Mouse (Mus musculus) liver, adult 2 months (tissue): ENCODE measurements around the gene Fut9. TPM values are rescaled to one million over a fixed set of nuclear protein-coding genes. Genes with fewer than 3 reads are reported as not detected.

ENCODE experiments used
- DNase-seq: peaks from one replicate; pipeline ENCODE4 v3.0.0-alpha.2; 2011; ENCODE audit warnings: low read depth, low spot score; ENCODE audit errors: extremely low read depth
- H3K27ac ChIP-seq: fragments of 200-500 bp; replicated peaks from 2 replicates; pipeline ENCODE4 v1.5.1; 2012; ENCODE audit warnings: low read depth, mild to moderate bottlenecking, control low read depth, inconsistent platforms, low read length; ENCODE audit not compliant: insufficient read depth
- H3K27me3 ChIP-seq: fragments of 200-500 bp; 2 replicates; pipeline ENCODE4 v1.6.1; 2012; ENCODE audit warnings: mild to moderate bottlenecking, moderate library complexity, low read length, inconsistent platforms; ENCODE audit not compliant: control insufficient read depth, insufficient read depth
- H3K36me3 ChIP-seq: fragments of 200-500 bp; 2 replicates; pipeline ENCODE4 v1.6.1; 2012; ENCODE audit warnings: low read length, inconsistent platforms; ENCODE audit not compliant: control insufficient read depth, insufficient read depth
- H3K4me1 ChIP-seq: fragments of 200-500 bp; 2 replicates; pipeline ENCODE4 v1.6.1; 2011; ENCODE audit warnings: low read length; ENCODE audit not compliant: control insufficient read depth, insufficient read depth
- H3K4me3 ChIP-seq: fragments of 200-500 bp; 2 replicates; pipeline ENCODE4 v1.5.1; 2011; ENCODE audit warnings: low read depth, mild to moderate bottlenecking, control low read depth, low read length, moderate library complexity; ENCODE audit not compliant: insufficient read depth
- H3K79me2 ChIP-seq: fragments of 200-500 bp; 2 replicates; pipeline ENCODE4 v1.6.1; 2012; ENCODE audit warnings: inconsistent platforms, mild to moderate bottlenecking, low read length, moderate library complexity; ENCODE audit not compliant: control insufficient read depth, insufficient read depth
- H3K9ac ChIP-seq: fragments of 200-500 bp; 2 replicates; pipeline ENCODE4 v1.6.1; 2012; ENCODE audit warnings: low read depth, mild to moderate bottlenecking, control low read depth, inconsistent platforms, low read length
- CTCF ChIP-seq: fragments of 200-500 bp; IDR thresholded peaks from 2 replicates; pipeline ENCODE4 v1.5.1; 2011; ENCODE audit warnings: low read depth, low read length, control low read depth
- POLR2A ChIP-seq: fragments of 200-500 bp; IDR thresholded peaks from 2 replicates; pipeline ENCODE4 v1.6.1; 2011; ENCODE audit warnings: low read length, control low read depth; ENCODE audit not compliant: insufficient read depth; ENCODE audit errors: extremely low read depth
- WGBS: fragments of 180-500 bp; shearing (Covaris S2); methylation state at CpG from one replicate; pipeline ENCODE4 v1.1.7; 2018; 5-methylcytosine and 5-hydroxymethylcytosine counted together
- polyA plus RNA-seq: library from polyadenylated mRNA; depleted of rRNA; stranded (reverse); fragments of >200 nt; gene quantifications from 2 replicates; pipeline ENCODE4 v1.2.3, GENCODE M21; 2012
- total RNA-seq: library from RNA; depleted of rRNA; stranded (reverse); fragments of >200 nt; gene quantifications from 2 replicates; pipeline ENCODE4 v1.2.3, GENCODE M21; 2014

Gene Fut9
- total and polyA plus RNA-seq, 2 experiments, result not detected

GRCm38 (mm10) chr4:25799051-25799475, 981 bp downstream of the Fut9 start:
- Histone ChIP-seq H3K27me3 (peaks cover 6% of the 10 kb centered on the region; the same call in 1 of the 2 replicates), H3K4me1 (no peaks in the 10 kb centered on the region), H3K9ac (no peak overlapping the region), H3K79me2 (no peaks in the 10 kb centered on the region), H3K4me3 (no peak overlapping the region), H3K27ac (no peak overlapping the region), H3K36me3 (no peaks in the 10 kb centered on the region)
- WGBS, result 2% methylated on average over 7 of the region's 7 CpGs
- TF ChIP-seq POLR2A (no peak), CTCF (no peak)
- no peak for DNase-seq

GRCm38 (mm10) chr4:25798412-25798811, 1.6 kb downstream of the Fut9 start:
- no peaks in the 10 kb centered on the region for H3K36me3 ChIP-seq
- H3K9ac ChIP-seq, result no peak overlapping the region
- no peak for TF ChIP-seq CTCF
- no peak for TF ChIP-seq POLR2A
- no peak overlapping the region for H3K27ac ChIP-seq
- H3K27me3 ChIP-seq, result peaks cover 6% of the 10 kb centered on the region; the same call in 1 of the 2 replicates
- H3K79me2 ChIP-seq, result no peaks in the 10 kb centered on the region
- H3K4me1 ChIP-seq, result no peaks in the 10 kb centered on the region
- DNase-seq, result no peak
- H3K4me3 ChIP-seq, result no peak overlapping the region
- 29% methylated on average over 10 of the region's 10 CpGs for WGBS

- Histone ChIP-seq H3K27me3 (peaks cover 6% of the 10 kb centered on the region; the same call in 1 of the 2 replicates), H3K79me2 (no peaks in the 10 kb centered on the region), H3K4me1 (no peaks in the 10 kb centered on the region), H3K4me3 (no peak overlapping the region), H3K9ac (no peak overlapping the region), H3K27ac (no peak overlapping the region), H3K36me3 (no peaks in the 10 kb centered on the region)
- 44% methylated on average over 3 of the region's 3 CpGs for WGBS
- DNase-seq, result no peak
- no peak for TF ChIP-seq POLR2A
- TF ChIP-seq CTCF, result no peak
Measured at GRCm38 (mm10) chr4:25796149-25796548, 3.9 kb downstream of the Fut9 start.

GRCm38 (mm10) chr4:25785276-25785675, 14.8 kb downstream of the Fut9 start:
- no peak for TF ChIP-seq CTCF
- TF ChIP-seq POLR2A, result no peak
- H3K36me3 ChIP-seq, result no peaks in the 10 kb centered on the region
- H3K79me2 ChIP-seq, result no peaks in the 10 kb centered on the region
- H3K4me1 ChIP-seq, result no peaks in the 10 kb centered on the region
- H3K4me3 ChIP-seq, result no peak overlapping the region
- no peak for DNase-seq
- H3K9ac ChIP-seq, result no peak overlapping the region
- no peak overlapping the region for H3K27ac ChIP-seq
- 94% methylated on average over 4 of the region's 4 CpGs for WGBS
- no peaks in the 10 kb centered on the region for H3K27me3 ChIP-seq

- DNase-seq, result no peak
- H3K27me3 ChIP-seq, result no peaks in the 10 kb centered on the region
- H3K4me1 ChIP-seq, result no peaks in the 10 kb centered on the region
- no peaks in the 10 kb centered on the region for H3K36me3 ChIP-seq
- no peak for TF ChIP-seq CTCF
- no peak for TF ChIP-seq POLR2A
- 78% methylated on average over 3 of the region's 3 CpGs for WGBS
- H3K27ac ChIP-seq, result no peak overlapping the region
- H3K79me2 ChIP-seq, result no peaks in the 10 kb centered on the region
- no peak overlapping the region for H3K4me3 ChIP-seq
- H3K9ac ChIP-seq, result no peak overlapping the region
Measured at GRCm38 (mm10) chr4:25768657-25769056, 31.4 kb downstream of the Fut9 start.

GRCm38 (mm10) chr4:25763091-25763490, 37.0 kb downstream of the Fut9 start:
- Histone ChIP-seq H3K9ac (no peak overlapping the region), H3K36me3 (no peaks in the 10 kb centered on the region), H3K27ac (no peak overlapping the region), H3K27me3 (no peaks in the 10 kb centered on the region), H3K79me2 (no peaks in the 10 kb centered on the region), H3K4me3 (no peak overlapping the region), H3K4me1 (no peaks in the 10 kb centered on the region)
- DNase-seq, result no peak
- TF ChIP-seq POLR2A (no peak), CTCF (no peak)
